Mouse (Mus musculus) ES-E14 (cell line): Measurements from ENCODE around the gene Nufip2.

ENCODE experiments used
- HCFC1 ChIP-seq: IDR thresholded peaks from 2 replicates; pipeline ENCODE4 v1.6.1; 2012; ENCODE audit warnings: low read length, inconsistent platforms, borderline replicate concordance; ENCODE audit not compliant: insufficient read depth
- MAFK ChIP-seq: IDR thresholded peaks from 2 replicates; pipeline ENCODE4 v1.6.1; 2014; ENCODE audit warnings: mild to moderate bottlenecking, low read depth, low read length, inconsistent platforms; ENCODE audit not compliant: insufficient read depth
- ZC3H11A ChIP-seq: IDR thresholded peaks from 2 replicates; pipeline ENCODE4 v1.6.1; 2012; ENCODE audit warnings: low read depth, mild to moderate bottlenecking, inconsistent platforms, low read length, borderline replicate concordance
- ZNF384 ChIP-seq: IDR thresholded peaks from 2 replicates; pipeline ENCODE4 v1.6.1; 2012; ENCODE audit warnings: low read depth, low read length, inconsistent platforms

- no peak for TF ChIP-seq MAFK
- no peak for TF ChIP-seq HCFC1
- no peak for TF ChIP-seq ZC3H11A
- no peak for TF ChIP-seq ZNF384
These were observed 27.8 kb downstream of the Nufip2 start for GRCm38 (mm10) chr11:77713736-77714135.
